Mouse (Mus musculus): ENCODE data around the gene Slc19a3.

GRCm38 (mm10) chr1:83007471-83007870 lies 30.8 kb downstream of the Slc19a3 start:
- TF ChIP-seq CTCF (IDR thresholded peaks at IDR 0.05) (no peak), POLR2A (IDR thresholded peaks at IDR 0.05; ENCODE audit: insufficient read depth, low read depth, low read length) (no peak)

All from heart, adult 2 months (tissue).